Mouse (Mus musculus) intestine, embryonic 14.5 days (tissue): ENCODE data around the gene Trim3. TPM values are rescaled to one million over a fixed set of nuclear protein-coding genes. Genes with fewer than 3 reads are reported as not detected.

Source experiments
- ATAC-seq: fragments of 200-750 bp; cut with Nextera tagmentation; replicated peaks from 2 replicates; pipeline ENCODE4 v1.8.0; 2017; ENCODE audit warnings: low read depth, moderate number of reproducible peaks, moderate TSS enrichment, moderate library complexity; ENCODE audit not compliant: low FRiP score, low TSS enrichment
- DNase-seq: peaks from one replicate; pipeline ENCODE4 v3.0.0-alpha.2; 2018; ENCODE audit warnings: low spot score
- H3K27ac ChIP-seq: fragments of 300-500 bp; sonication (generic); 2 replicates; pipeline ENCODE4 v1.5.1; 2014; ENCODE audit warnings: low read depth, mild to moderate bottlenecking, control low read depth
- H3K27me3 ChIP-seq: fragments of 300-500 bp; sonication (generic); replicated peaks from 2 replicates; pipeline ENCODE4 v1.6.1; 2014; ENCODE audit warnings: low read length, control low read depth; ENCODE audit not compliant: control insufficient read depth, insufficient read depth
- H3K36me3 ChIP-seq: fragments of 300-500 bp; sonication (generic); 2 replicates; pipeline ENCODE4 v1.6.1; 2014; ENCODE audit warnings: low read length, control low read depth; ENCODE audit not compliant: control insufficient read depth, insufficient read depth
- H3K4me1 ChIP-seq: fragments of 300-500 bp; sonication (generic); replicated peaks from 2 replicates; pipeline ENCODE4 v1.6.1; 2014; ENCODE audit warnings: low read length, control low read depth, mixed read lengths; ENCODE audit not compliant: control insufficient read depth, insufficient read depth
- H3K4me2 ChIP-seq: fragments of 300-500 bp; sonication (generic); 2 replicates; pipeline ENCODE4 v1.6.1; 2014; ENCODE audit warnings: low read length
- H3K4me3 ChIP-seq: fragments of 300-500 bp; sonication (generic); 2 replicates; pipeline ENCODE4 v1.5.1; 2014; ENCODE audit warnings: low read depth, low read length, control low read depth, mixed read lengths
- H3K9ac ChIP-seq: fragments of 300-500 bp; sonication (generic); 2 replicates; pipeline ENCODE4 v1.6.1; 2014; ENCODE audit warnings: mild to moderate bottlenecking, low read length
- H3K9me3 ChIP-seq: fragments of 300-500 bp; sonication (generic); 2 replicates; pipeline ENCODE4 v1.6.1; 2016; ENCODE audit warnings: low read length, control low read depth; ENCODE audit not compliant: control insufficient read depth
- WGBS: fragments of 180-500 bp; shearing (Covaris S2); extraction: QIAGEN DNeasy Blood & Tissue Kit; methylation state at CpG from one replicate; pipeline ENCODE4 v1.1.7; 2014; 5-methylcytosine and 5-hydroxymethylcytosine counted together
- polyA plus RNA-seq: library from polyadenylated mRNA; unstranded; fragments of >200 nt; fragmentation: Nextera tagmentation; extraction: Ambion mirVana; gene quantifications from 2 replicates; pipeline ENCODE4 v1.2.1, GENCODE M21; 2014

Trim3 gene
- polyA plus RNA-seq, 1 experiment from 2014 or later, result 25.0 TPM

DNA sequence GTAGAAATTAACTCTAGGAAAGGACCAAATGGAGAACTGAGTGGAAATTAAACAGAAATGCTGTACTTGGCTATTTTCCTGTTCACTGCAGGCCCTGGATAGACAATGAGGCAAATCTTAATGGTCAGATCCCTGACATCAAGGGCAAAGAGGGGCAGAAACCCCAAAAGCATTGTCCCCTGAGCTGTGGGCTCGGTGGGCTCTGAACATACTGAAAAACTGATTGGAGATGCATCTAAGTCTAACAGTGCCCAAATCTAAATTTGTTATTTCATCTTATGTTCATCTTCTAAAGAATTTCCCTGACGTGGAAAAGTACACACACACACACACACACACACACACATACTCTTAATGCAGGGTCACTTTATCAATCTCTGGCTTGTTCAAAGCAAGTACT, 51.4 kb downstream of the Trim3 start:
- ATAC-seq (no peak), DNase-seq (no peak)
- Histone ChIP-seq H3K9ac (no peak overlapping the region), H3K4me2 (peak overlapping the region; percentile 74), H3K9me3 (no peaks in the 10 kb centered on the region), H3K36me3 (no peaks in the 10 kb centered on the region), H3K4me3 (no peak overlapping the region), H3K27ac (no peak overlapping the region), H3K4me1 (0 out of 2 replicates have a peak, but pooled peaks cover under 1% of the 10 kb centered on the region), H3K27me3 (no peaks in the 10 kb centered on the region)
- WGBS, result 74% methylated on average over 2 of the region's 2 CpGs

GRCm38 (mm10) chr7:105581094-105581703, 52.2 kb downstream of the Trim3 start, which contains the start of gene Apbb1:
Apbb1 (minus strand) TSS chr7:105581653.
- peak within 1 kb of the TSS; percentile 51; the same call in 1 of the 2 replicates for H3K27ac ChIP-seq
- no peaks in the 10 kb centered on the region for H3K9me3 ChIP-seq
- ATAC-seq (peak; percentile 94), DNase-seq (peak; percentile 90)
- H3K27me3 ChIP-seq, result no peaks in the 10 kb centered on the region
- H3K4me3 ChIP-seq, result peak within 1 kb of the TSS; percentile 74
- H3K4me2 ChIP-seq, result peak within 1 kb of the TSS; percentile 74
- WGBS, result under 1% methylated on average over 52 of the region's 54 CpGs
- H3K9ac ChIP-seq, result peak within 1 kb of the TSS; percentile 61
- H3K36me3 ChIP-seq, result no peaks in the 10 kb centered on the region
- H3K4me1 ChIP-seq, result peaks cover 6% of the 10 kb centered on the region

- Histone ChIP-seq H3K36me3 (no peaks in the 10 kb centered on the region), H3K4me3 (peak overlapping the region; percentile 74), H3K27ac (peak overlapping the region; percentile 51; the same call in 1 of the 2 replicates), H3K27me3 (no peaks in the 10 kb centered on the region), H3K4me1 (peaks cover 6% of the 10 kb centered on the region), H3K9me3 (no peaks in the 10 kb centered on the region), H3K9ac (peak overlapping the region; percentile 61), H3K4me2 (peak overlapping the region; percentile 74)
- peak; percentile 44; the same call in 1 of the 2 replicates for ATAC-seq
- DNase-seq, result peak; percentile 68
- under 1% methylated on average over 19 of the region's 22 CpGs for WGBS
Observed at GRCm38 (mm10) chr7:105580627-105581089, 52.7 kb downstream of the Trim3 start.

- Histone ChIP-seq H3K27ac (no peak overlapping the region), H3K4me2 (no peak overlapping the region), H3K4me3 (no peak overlapping the region), H3K4me1 (peaks cover 6% of the 10 kb centered on the region), H3K9ac (no peak overlapping the region), H3K36me3 (peaks cover 8% of the 10 kb centered on the region), H3K27me3 (no peaks in the 10 kb centered on the region), H3K9me3 (no peaks in the 10 kb centered on the region)
- WGBS, result 84% methylated on average over 2 of the region's 2 CpGs
- no peak for ATAC-seq
- DNase-seq, result no peak
Observed at GRCm38 (mm10) chr7:105578481-105578880, 54.9 kb downstream of the Trim3 start.

- H3K27me3 ChIP-seq, result no peaks in the 10 kb centered on the region
- no peak overlapping the region for H3K27ac ChIP-seq
Observed at GRCm38 (mm10) chr7:105577377-105577871, 55.9 kb downstream of the Trim3 start.

DNA sequence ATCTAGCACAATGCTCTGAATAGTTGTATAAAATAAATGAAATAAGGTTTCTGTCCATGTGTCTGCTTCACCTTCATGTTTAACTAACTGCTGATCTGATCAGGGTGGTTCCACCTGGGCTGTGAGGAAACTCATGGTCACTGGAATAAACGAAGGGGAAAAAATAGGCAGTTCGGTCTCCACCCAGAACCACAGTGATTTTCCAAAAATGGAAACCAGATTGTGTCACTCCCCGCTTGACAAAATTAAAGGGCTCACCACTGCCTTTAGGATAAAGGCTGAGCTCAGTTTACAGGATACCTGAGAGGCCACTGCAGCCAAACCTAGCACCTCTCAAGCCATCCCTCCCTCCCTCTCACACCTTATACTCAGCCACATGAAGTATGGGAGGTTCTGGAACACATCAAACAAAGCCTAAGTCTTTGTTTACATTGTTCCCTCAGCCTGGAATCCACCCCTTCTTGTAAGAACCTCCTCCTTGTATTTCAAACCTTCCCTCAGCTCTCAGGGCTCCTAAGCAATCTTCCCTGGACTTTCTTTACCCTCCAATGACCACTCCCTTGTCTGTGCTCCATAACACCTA, 57.1 kb downstream of the Trim3 start:
- Histone ChIP-seq H3K27me3 (no peaks in the 10 kb centered on the region), H3K4me2 (no peak overlapping the region), H3K27ac (no peak overlapping the region), H3K4me1 (peaks cover 6% of the 10 kb centered on the region), H3K36me3 (peaks cover 20% of the 10 kb centered on the region), H3K4me3 (no peak overlapping the region), H3K9me3 (no peaks in the 10 kb centered on the region), H3K9ac (no peak overlapping the region)
- no peak for ATAC-seq
- DNase-seq, result no peak
- 66% methylated on average over 3 of the region's 3 CpGs for WGBS

More at GRCm38 (mm10) chr7:105577377-105577871, 55.9 kb downstream of the Trim3 start:
- H3K9me3 ChIP-seq, result no peaks in the 10 kb centered on the region
- H3K4me2 ChIP-seq, result no peak overlapping the region
- DNase-seq (no peak), ATAC-seq (no peak)
- H3K4me1 ChIP-seq, result peaks cover 6% of the 10 kb centered on the region
- no peak overlapping the region for H3K4me3 ChIP-seq
- 91% methylated on average over 6 of the region's 6 CpGs for WGBS
- H3K9ac ChIP-seq, result no peak overlapping the region
- H3K36me3 ChIP-seq, result peaks cover 18% of the 10 kb centered on the region

DNA sequence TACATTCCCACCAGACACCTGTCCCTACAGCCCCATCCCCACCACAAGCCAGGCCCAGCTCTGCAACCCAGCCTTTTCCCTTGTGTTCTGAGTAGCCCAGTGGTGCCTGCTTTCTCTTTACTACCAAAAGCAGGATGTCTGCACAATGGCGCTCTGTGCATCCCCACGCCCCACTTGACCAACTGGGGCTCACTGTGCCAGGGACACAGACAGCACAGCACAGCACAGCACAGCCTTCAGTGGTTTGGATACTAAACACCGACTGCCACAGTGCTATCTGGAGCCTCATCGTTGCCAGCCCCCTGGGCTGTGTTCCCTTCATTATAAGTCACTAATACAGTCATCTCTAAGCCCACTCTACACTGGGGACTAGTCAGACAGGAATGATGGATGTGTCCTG, 58.8 kb downstream of the Trim3 start:
- Histone ChIP-seq H3K4me2 (no peak overlapping the region), H3K27me3 (no peaks in the 10 kb centered on the region), H3K4me1 (peaks cover 8% of the 10 kb centered on the region), H3K27ac (no peak overlapping the region), H3K9me3 (no peaks in the 10 kb centered on the region), H3K4me3 (no peak overlapping the region), H3K9ac (no peak overlapping the region), H3K36me3 (peaks cover 20% of the 10 kb centered on the region)
- WGBS, result 85% methylated on average over 4 of the region's 4 CpGs
- no peak for DNase-seq
- ATAC-seq, result no peak

DNA sequence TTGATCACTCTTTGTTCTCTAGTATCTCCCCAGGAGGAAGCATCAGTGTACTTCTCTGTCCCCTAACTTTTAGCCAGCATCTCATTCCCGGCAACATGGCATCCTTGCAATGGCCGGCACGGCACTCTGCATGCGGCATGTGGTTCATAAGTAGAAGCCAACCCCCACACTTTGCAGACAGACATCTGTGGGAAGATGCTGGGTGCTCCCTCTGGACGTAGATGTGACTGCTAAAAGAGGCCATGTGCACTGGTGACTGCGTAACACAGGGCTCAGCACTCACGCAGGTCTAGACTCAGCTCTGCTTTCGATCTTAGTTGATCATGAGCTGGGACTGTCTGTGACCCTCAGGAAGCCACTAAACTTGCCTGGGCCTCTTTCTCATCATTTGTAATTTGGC, 60.4 kb downstream of the Trim3 start:
- ATAC-seq (no peak), DNase-seq (no peak)
- WGBS, result 92% methylated on average over 8 of the region's 8 CpGs
- Histone ChIP-seq H3K4me3 (no peak overlapping the region), H3K9me3 (no peaks in the 10 kb centered on the region), H3K27ac (no peak overlapping the region), H3K36me3 (peaks cover 20% of the 10 kb centered on the region), H3K9ac (no peak overlapping the region), H3K4me1 (peaks cover 14% of the 10 kb centered on the region), H3K4me2 (no peak overlapping the region), H3K27me3 (no peaks in the 10 kb centered on the region)
